Mouse (Mus musculus) forebrain, embryonic 14.5 days (tissue): ENCODE data around the gene A930009A15Rik. TPM values are rescaled to one million over a fixed set of nuclear protein-coding genes. Genes with fewer than 3 reads are reported as not detected.

Experiments used
- ATAC-seq: fragments of 200-750 bp; cut with Nextera tagmentation; 2 replicates; pipeline ENCODE4 v1.8.0; 2017; ENCODE audit warnings: mild to moderate bottlenecking, moderate library complexity
- DNase-seq: peaks from one replicate; pipeline ENCODE4 v3.0.0-alpha.2; 2015; ENCODE audit warnings: low spot score
- H3K27ac ChIP-seq: fragments of 300-500 bp; sonication (generic); 2 replicates; pipeline ENCODE4 v1.5.1; 2014; ENCODE audit warnings: low read depth, mild to moderate bottlenecking, control low read depth, low read length, moderate library complexity
- H3K27me3 ChIP-seq: fragments of 300-500 bp; sonication (generic); replicated peaks from 2 replicates; pipeline ENCODE4 v1.6.1; 2014; ENCODE audit warnings: low read length, control low read depth, mixed read lengths; ENCODE audit not compliant: control insufficient read depth, insufficient read depth
- H3K36me3 ChIP-seq: fragments of 300-500 bp; sonication (generic); 2 replicates; pipeline ENCODE4 v1.6.1; 2014; ENCODE audit warnings: low read length, control low read depth; ENCODE audit not compliant: control insufficient read depth, insufficient read depth
- H3K4me1 ChIP-seq: fragments of 300-500 bp; sonication (generic); 2 replicates; pipeline ENCODE4 v1.6.1; 2014; ENCODE audit warnings: antibody characterized with exemption, low read length, control low read depth; ENCODE audit not compliant: control insufficient read depth, insufficient read depth
- H3K4me2 ChIP-seq: fragments of 300-500 bp; sonication (generic); 2 replicates; pipeline ENCODE4 v1.6.1; 2014; ENCODE audit warnings: mild to moderate bottlenecking, control low read depth, low read length
- H3K4me3 ChIP-seq: fragments of 300-500 bp; sonication (generic); 2 replicates; pipeline ENCODE4 v1.5.1; 2014; ENCODE audit warnings: low read depth, low read length, control low read depth
- H3K9ac ChIP-seq: fragments of 300-500 bp; sonication (generic); 2 replicates; pipeline ENCODE4 v1.6.1; 2014; ENCODE audit warnings: mild to moderate bottlenecking, low read length, control low read depth, moderate library complexity
- H3K9me3 ChIP-seq: fragments of 300-500 bp; sonication (generic); replicated peaks from 2 replicates; pipeline ENCODE4 v1.6.1; 2016; ENCODE audit warnings: low read length, control low read depth, mixed read lengths; ENCODE audit not compliant: control insufficient read depth
- WGBS: fragments of 180-500 bp; shearing (Covaris S2); extraction: QIAGEN DNeasy Blood & Tissue Kit; methylation state at CpG from one replicate; pipeline ENCODE4 v1.1.7; 2014; 5-methylcytosine and 5-hydroxymethylcytosine counted together
- polyA plus RNA-seq: library from polyadenylated mRNA; unstranded; fragments of >200 nt; fragmentation: Nextera tagmentation; extraction: Ambion mirVana; gene quantifications from 2 replicates; pipeline ENCODE4 v1.2.1, GENCODE M21; 2014

A930009A15Rik gene
- polyA plus RNA-seq, 1 experiment from 2014 or later = not detected

GRCm38 (mm10) chr10:115587301-115587969, 17.6 kb downstream of the A930009A15Rik start, which contains the start of gene Lgr5:
Gene Lgr5 (minus strand): TSS chr10:115587780.
- Histone ChIP-seq H3K27me3 (peaks cover 77% of the 10 kb centered on the region), H3K4me2 (peak within 1 kb of the TSS; percentile 96), H3K27ac (no peak within 1 kb of the TSS), H3K9me3 (no peaks in the 10 kb centered on the region), H3K4me3 (peak within 1 kb of the TSS; percentile 54), H3K9ac (peak within 1 kb of the TSS; percentile 59), H3K4me1 (peaks cover 7% of the 10 kb centered on the region; the same call in 1 of the 2 replicates), H3K36me3 (no peaks in the 10 kb centered on the region)
- WGBS = under 1% methylated on average over 47 of the region's 47 CpGs
- DNase-seq = peak; percentile 80
- peak; percentile 90 for ATAC-seq

DNA sequence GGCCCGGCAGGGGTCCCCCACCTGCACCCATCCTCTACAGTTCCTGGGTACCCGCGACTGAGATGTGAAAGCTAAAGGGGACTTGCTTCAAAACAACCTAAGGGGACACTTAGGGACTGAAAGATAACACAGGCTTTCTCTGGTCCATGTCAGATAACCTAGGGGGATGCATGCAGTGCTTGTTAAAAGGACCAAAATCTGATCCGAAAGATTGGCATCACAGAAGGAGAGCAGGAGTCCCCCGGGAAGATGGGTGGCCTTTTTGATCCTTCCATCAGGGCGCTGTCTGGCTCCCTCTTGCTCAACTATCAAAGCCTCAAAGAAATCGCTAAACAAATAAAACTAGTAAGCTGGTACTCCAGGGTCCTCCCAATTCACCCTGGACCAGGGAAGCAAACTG, 18.2 kb downstream of the A930009A15Rik start:
- peaks cover 72% of the 10 kb centered on the region for H3K27me3 ChIP-seq
- no peaks in the 10 kb centered on the region for H3K9me3 ChIP-seq
- no peak overlapping the region for H3K27ac ChIP-seq
- DNase-seq (no peak), ATAC-seq (no peak)
- H3K9ac ChIP-seq = peak overlapping the region; percentile 59
- H3K4me2 ChIP-seq = peak overlapping the region; percentile 96
- H3K4me3 ChIP-seq = peak overlapping the region; percentile 54
- H3K4me1 ChIP-seq = peaks cover 7% of the 10 kb centered on the region; the same call in 1 of the 2 replicates
- 0% methylated on average over 7 of the region's 7 CpGs for WGBS
- no peaks in the 10 kb centered on the region for H3K36me3 ChIP-seq

DNA sequence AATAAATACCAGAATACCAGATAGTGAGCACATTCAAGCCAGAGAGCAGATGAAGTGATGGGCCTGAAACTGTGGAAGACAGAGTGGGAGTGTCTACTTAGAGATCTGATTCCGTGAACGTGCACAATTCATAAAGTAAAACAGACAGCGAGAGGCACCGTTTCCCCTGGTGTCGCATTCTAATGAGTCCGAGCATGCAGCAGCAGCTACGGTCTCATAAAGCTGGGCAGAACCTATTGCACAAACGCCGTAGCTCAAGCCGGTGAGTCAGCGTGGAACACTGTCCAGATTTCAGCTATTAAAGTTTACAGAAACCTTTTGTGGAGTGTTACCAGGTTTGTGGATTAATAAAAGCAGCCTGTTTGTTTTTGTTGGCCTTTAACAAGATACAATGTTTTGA, 23.4 kb downstream of the A930009A15Rik start:
- Histone ChIP-seq H3K4me1 (no peaks in the 10 kb centered on the region), H3K27ac (no peak overlapping the region), H3K4me3 (no peak overlapping the region), H3K9ac (no peak overlapping the region), H3K36me3 (no peaks in the 10 kb centered on the region), H3K9me3 (no peaks in the 10 kb centered on the region), H3K4me2 (no peak overlapping the region), H3K27me3 (peaks cover 34% of the 10 kb centered on the region)
- WGBS = 60% methylated on average over 11 of the region's 11 CpGs
- no peak for DNase-seq
- ATAC-seq = no peak

GRCm38 (mm10) chr10:115593651-115594050, 23.9 kb downstream of the A930009A15Rik start:
- Histone ChIP-seq H3K4me2 (no peak overlapping the region), H3K4me1 (no peaks in the 10 kb centered on the region), H3K36me3 (no peaks in the 10 kb centered on the region), H3K4me3 (no peak overlapping the region), H3K9me3 (no peaks in the 10 kb centered on the region), H3K27me3 (peaks cover 33% of the 10 kb centered on the region), H3K9ac (no peak overlapping the region), H3K27ac (no peak overlapping the region)
- no peak for DNase-seq
- WGBS = 87% methylated on average over 6 of the region's 6 CpGs
- ATAC-seq = no peak

- peaks cover 15% of the 10 kb centered on the region for H3K27me3 ChIP-seq
- H3K9me3 ChIP-seq = no peaks in the 10 kb centered on the region
- no peak for DNase-seq
- H3K4me1 ChIP-seq = no peaks in the 10 kb centered on the region
- H3K27ac ChIP-seq = no peak overlapping the region
- H3K4me2 ChIP-seq = no peak overlapping the region
- H3K36me3 ChIP-seq = no peaks in the 10 kb centered on the region
- H3K4me3 ChIP-seq = no peak overlapping the region
- ATAC-seq = no peak
- no peak overlapping the region for H3K9ac ChIP-seq
- 96% methylated on average over 1 of the region's 1 CpGs for WGBS
Observed at GRCm38 (mm10) chr10:115595748-115596147, 26.0 kb downstream of the A930009A15Rik start.

GRCm38 (mm10) chr10:115617456-115618287, 47.9 kb downstream of the A930009A15Rik start:
- H3K4me2 ChIP-seq = peak overlapping the region; percentile 34
- H3K4me1 ChIP-seq = no peaks in the 10 kb centered on the region
- ATAC-seq (peak; percentile 92), DNase-seq (peak; percentile 86)
- WGBS = 15% methylated on average over 13 of the region's 15 CpGs
- no peaks in the 10 kb centered on the region for H3K36me3 ChIP-seq
- no peaks in the 10 kb centered on the region for H3K9me3 ChIP-seq
- H3K27me3 ChIP-seq = peaks cover 3% of the 10 kb centered on the region; the same call in 1 of the 2 replicates
- no peak overlapping the region for H3K9ac ChIP-seq
- peak overlapping the region; percentile 17 for H3K4me3 ChIP-seq
- no peak overlapping the region for H3K27ac ChIP-seq

DNA sequence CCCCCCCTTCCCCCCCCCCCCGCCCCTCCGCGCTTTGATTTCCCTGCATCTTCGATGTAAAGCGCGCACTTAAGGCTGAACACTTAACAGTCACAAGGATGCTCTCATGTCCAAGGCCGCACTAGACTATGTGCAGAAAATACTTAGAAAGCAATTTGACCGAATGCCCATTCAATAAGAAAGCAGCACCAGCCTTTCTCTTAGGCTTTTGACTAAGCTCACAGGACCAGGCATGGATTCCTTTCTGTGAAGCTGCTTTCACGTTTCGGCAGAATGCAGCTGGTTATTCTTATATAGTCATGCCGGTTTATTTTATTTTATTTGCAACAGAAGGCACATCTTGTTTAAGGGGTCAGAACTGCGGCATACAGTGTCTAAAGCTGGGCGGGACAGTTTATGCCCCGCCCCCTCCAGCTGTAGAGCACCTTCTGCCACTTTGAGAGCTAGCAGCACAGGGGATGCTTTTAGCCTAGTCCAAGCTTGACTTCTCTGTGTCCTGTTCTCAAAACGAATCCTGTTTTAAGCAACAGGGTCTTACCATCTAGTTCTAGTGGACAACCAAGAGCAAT, 48.6 kb downstream of the A930009A15Rik start:
- no peaks in the 10 kb centered on the region for H3K4me1 ChIP-seq
- no peak overlapping the region for H3K9ac ChIP-seq
- H3K36me3 ChIP-seq = no peaks in the 10 kb centered on the region
- ATAC-seq (peak; percentile 71), DNase-seq (peak; percentile 42)
- H3K4me2 ChIP-seq = peak overlapping the region; percentile 34
- no peak overlapping the region for H3K27ac ChIP-seq
- H3K27me3 ChIP-seq = peaks cover 3% of the 10 kb centered on the region; the same call in 1 of the 2 replicates
- no peaks in the 10 kb centered on the region for H3K9me3 ChIP-seq
- H3K4me3 ChIP-seq = peak overlapping the region; percentile 17
- 18% methylated on average over 15 of the region's 15 CpGs for WGBS

GRCm38 (mm10) chr10:115623481-115623880, 53.7 kb downstream of the A930009A15Rik start:
- no peak overlapping the region for H3K4me2 ChIP-seq
- no peak overlapping the region for H3K27ac ChIP-seq
- peaks cover 3% of the 10 kb centered on the region; the same call in 1 of the 2 replicates for H3K27me3 ChIP-seq
- DNase-seq (no peak), ATAC-seq (peak; percentile 56; the same call in 1 of the 2 replicates)
- WGBS = 79% methylated on average over 7 of the region's 7 CpGs
- H3K4me1 ChIP-seq = no peaks in the 10 kb centered on the region
- no peaks in the 10 kb centered on the region for H3K36me3 ChIP-seq
- no peak overlapping the region for H3K9ac ChIP-seq
- no peak overlapping the region for H3K4me3 ChIP-seq
- H3K9me3 ChIP-seq = no peaks in the 10 kb centered on the region
